Mouse (Mus musculus) neural tube, embryonic 10.5 days (tissue): ENCODE results near the gene Ebf1.

ENCODE experiments used
- DNase-seq: peaks from one replicate; pipeline ENCODE4 v3.0.0-alpha.2; 2017; ENCODE audit warnings: low spot score; ENCODE audit errors: extremely low spot score

Ebf1 gene

DNA sequence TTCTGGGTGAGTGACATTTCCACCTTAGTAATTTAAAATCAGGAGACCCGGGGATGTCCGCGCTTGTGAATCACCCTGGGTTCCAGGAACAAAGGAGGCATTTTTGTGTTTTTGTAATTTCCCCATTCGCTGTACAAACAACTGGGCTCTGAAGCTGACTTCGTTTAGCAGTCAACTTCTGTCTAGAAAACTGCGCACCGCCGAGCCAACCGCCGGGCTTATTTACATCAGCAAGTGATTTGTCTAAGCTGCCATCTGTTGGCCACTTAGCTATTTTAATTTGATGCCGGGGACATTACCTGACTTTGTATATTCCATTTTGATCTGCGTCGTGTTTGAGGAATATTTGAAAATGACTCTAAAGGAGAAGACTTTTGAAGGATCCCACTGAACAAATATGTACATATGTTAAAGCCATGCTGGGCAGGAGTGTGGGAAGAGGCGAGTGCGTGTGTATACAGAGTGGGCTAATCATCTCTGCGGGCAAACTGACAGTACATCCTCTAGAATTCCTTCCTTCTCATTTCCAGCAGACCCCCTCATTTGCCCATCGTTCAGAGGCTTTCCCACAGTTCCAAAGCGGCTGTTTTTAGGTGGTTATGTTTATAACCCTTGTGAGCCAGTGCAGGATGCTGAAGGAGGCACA is 216.4 kb downstream of the Ebf1 start:
- DNase-seq: peak; percentile 39

DNA sequence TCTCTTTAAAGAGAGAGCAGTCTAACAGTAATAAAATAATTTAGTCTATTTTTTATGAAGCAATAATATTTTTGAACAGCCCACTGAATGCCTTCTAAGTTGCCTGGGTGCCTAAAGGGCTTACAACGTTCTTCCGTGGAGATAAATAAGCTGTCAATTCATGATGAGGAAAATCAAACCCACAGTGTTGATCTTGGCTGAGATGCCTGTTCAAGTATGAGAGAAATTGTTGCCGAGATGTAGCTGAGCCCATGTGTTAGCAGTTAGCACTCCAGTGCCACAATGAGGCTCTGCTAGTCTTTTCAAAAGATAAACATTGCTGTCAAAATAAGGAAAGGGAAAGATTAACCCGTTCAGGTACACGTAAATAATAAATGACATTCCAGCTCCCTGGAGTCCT is 218.0 kb downstream of the Ebf1 start:
- DNase-seq: no peak

- no peak for DNase-seq
Observed at GRCm38 (mm10) chr11:44837592-44837991, 220.5 kb downstream of the Ebf1 start.

DNA sequence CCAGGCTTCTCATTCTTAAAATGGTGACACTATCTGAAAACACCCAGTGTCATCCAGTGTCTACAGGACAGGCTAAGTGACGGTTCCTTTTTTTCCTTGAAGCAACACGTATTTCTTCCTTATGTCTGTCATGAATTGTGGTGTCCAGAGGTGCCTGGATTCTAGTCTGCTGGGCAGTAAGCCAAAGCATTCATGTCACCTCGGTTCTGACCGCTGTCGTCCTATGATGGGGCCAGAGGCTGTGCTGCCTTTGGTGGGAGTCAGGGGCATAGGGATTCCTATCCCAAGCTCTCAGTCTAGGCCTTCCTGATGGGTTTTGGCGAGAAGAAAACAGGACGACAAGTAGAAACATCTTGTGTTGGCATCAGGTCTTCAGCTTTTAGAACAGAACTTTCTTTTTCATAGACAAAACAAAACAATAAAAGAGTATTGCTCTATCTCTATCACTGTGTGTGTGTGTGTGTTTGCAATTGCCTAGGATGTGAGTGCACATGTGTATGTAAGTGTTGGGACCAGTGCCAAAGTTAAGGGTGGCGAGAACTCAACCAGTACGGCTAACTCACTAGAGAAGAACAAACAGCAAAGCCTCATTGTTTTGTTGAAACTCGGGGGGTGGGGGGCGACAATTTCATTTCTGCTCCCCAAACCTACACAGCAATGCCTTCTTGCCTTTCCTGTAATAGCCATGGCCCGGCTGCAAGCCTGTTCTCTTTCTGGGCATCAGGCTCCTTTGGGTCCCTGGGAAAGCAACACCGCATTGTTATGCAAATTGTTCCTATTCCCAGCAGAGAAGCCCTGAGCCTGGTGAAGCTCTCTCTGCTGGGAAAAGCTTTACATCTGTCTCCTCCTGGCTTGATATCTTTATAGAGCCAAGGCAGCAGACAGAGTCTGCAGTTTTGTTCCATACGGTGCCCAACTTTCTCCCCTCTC is 224.3 kb downstream of the Ebf1 start:
- no peak for DNase-seq

GRCm38 (mm10) chr11:44851874-44852273 is 234.8 kb downstream of the Ebf1 start:
- no peak for DNase-seq

DNA sequence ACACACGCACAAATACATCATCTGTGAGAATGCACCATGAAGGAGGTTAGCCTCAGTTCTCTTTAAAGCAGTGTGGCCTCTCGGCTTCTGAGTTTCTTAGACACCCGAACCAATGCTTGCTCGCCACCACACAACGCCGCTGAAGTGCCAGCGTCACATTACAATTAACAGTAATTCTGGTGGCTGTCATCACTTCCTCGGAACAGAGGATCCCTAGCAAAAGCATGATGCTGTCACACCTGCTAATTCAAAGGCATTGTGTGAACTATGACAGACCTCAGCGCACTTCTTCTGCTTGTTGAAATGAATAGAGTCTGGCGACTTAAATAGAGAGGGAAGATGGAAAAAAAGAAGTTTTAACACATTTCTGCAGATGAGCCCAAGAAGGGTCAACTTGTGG is 235.8 kb downstream of the Ebf1 start:
- DNase-seq: no peak

DNA sequence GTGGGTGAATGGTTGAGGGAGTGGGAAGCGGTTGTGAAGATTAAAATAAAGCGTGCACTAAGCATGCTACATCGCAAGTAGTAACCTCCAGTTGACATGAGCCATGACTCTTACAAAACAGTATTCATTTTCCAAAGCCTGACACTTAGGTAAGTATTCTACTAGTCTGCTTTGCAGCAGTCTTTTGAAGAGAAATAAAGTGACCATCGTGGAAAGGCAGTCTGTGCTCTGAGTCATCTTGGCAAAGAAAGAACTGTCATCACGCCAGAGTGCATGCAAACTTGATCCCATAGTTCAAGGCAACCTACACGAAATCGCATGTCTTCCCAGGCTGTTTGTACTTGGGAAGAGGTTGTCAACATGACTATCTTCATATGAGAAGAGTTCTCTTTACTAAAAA is 237.4 kb downstream of the Ebf1 start:
- no peak for DNase-seq

GRCm38 (mm10) chr11:44861108-44861507 is 244.0 kb downstream of the Ebf1 start:
- no peak for DNase-seq

GRCm38 (mm10) chr11:44863910-44864309 is 246.8 kb downstream of the Ebf1 start:
- no peak for DNase-seq

DNA sequence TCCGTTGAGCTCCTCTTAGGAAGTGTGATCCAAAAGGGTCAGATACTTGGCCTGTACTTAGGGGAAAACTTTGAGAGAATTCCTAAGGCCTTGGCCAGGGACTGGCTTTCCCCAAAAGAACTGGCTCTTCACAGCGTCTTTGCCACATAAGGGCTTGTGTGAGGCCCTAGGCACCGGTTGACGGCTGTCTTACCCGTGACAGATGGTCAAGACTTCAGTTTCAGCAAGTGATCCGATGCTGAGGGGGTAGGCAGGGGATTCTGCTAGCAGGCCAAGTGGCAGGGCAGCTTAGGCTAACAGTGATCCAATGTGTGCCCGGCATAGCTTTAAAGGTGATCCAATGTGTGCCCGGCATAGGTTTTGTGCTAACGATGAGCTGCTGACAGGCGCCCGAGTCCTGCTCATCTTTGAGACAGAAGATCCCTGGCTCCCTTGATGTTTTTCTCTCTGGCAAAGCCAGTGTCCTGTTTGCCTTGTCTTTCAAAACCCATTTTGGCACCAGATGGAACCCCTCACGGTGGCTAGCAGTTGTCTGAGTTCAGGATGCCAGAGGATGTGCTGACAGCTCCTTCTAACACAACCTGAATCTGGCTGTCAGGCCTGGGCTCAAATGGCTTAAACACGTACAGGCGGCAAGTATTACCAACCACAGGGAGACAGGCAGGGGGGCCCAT is 249.5 kb downstream of the Ebf1 start:
- DNase-seq: no peak

DNA sequence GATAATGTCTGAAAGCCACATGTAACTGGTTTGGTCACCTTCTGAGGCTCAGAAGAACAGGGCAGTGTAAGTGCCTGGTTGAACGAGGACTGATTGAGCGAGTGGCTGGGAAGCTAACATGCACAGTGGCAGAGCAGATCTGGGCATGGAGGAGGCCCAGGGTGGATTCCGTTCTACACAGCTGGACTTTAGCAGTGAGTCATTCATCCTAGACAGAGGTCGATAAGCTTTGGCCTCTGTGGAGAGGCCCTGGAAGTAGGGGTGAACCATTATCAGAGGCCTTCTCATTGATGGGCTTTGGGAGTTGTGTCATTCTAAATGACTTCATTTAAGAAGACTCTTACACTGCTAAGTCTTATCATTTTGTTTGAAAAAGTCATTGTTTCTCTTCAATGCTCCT is 250.3 kb downstream of the Ebf1 start:
- no peak for DNase-seq

DNA sequence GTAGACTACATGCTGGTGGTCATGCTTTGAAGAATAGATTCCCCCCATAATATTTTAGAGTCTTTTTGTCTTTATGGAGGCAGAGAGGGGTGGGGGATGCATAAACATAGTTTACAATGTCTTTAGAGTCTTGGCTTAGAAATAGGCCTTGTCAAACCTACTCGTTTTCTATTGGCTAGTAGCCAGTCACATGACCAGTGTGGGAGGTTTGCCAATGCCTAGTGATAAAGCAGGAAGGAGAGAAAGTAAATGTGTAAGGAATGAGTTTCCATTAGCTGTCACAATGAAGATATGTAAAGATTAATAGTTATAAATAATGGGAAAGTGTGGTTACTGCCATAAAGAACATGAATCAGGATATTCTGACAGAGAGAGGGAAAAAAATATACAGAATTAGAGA is 256.8 kb downstream of the Ebf1 start:
- DNase-seq: no peak

GRCm38 (mm10) chr11:44875171-44875570 is 258.1 kb downstream of the Ebf1 start:
- DNase-seq: no peak

DNA sequence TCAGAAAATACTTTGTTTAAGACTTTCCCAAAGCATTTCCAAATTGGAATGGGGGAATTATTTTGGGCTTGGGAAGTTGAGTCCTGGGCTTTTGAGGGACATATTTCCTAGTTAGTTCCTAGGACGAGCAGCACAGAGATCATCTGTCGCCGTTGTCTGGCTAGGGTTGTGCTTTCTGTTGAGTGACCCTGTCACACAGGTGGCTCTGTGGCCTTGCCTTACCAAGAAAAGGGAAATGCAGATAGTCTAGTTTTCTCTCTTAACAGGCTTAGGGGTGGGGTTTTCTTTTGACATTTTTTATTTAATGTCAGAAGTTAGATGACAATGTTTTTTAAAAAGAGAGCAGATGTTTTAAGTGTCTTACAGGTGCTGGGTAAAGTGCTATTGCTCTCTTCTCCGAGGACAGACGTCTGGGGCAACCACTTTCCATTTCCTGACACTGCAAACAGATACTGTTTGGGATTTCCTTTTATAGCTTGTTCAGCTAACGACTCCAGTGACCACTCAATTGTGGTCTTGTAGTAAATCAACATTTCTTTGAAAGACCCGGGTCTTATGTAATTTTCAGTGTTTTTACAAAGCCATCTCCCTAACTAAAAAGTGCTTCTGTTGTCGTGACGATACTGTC is 264.1 kb downstream of the Ebf1 start:
- DNase-seq: no peak

DNA sequence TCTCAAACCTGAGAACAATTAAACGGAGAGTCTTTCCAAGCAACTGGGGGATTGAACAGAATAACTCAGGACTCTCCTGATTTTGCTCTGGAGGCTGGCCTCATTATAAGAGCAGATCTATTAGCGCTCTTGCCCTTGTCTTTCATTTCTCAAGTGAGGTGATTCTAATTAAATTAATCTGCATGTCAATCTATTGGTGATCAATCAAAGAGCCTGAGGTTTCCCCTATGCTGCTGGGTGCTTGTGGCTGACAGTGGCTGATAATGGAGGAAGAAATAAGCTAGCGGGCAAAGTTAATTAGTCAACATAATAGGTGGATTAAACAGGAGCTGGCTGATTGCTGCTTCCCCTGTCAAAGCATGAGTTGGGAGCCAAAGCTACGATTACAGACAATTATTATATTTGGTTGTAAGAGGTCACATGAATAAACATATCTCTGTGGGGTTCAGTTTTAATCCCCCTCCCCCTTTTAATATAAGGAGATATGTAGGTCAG is 265.4 kb downstream of the Ebf1 start:
- no peak for DNase-seq

- no peak for DNase-seq
Observed at GRCm38 (mm10) chr11:44884337-44884736, 267.2 kb downstream of the Ebf1 start.

DNA sequence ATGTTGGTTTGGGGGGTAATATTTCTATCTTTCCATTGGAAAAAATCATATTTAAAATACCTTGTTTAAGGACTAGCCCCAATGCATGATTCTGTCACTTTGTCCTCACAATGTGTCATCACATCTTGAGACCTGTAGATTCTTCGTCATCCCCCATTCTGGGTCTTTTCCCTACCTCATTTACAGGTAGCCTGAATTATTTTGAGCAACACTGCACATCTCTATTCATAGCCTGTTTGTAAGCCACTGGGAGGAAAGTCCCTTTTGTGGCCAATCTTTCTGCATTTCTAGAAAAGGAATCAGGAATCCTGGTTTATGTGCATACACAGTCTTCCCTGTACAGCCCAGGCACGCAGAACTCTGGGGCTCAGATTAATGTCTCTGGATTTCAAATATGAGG is 269.8 kb downstream of the Ebf1 start:
- DNase-seq: no peak

DNA sequence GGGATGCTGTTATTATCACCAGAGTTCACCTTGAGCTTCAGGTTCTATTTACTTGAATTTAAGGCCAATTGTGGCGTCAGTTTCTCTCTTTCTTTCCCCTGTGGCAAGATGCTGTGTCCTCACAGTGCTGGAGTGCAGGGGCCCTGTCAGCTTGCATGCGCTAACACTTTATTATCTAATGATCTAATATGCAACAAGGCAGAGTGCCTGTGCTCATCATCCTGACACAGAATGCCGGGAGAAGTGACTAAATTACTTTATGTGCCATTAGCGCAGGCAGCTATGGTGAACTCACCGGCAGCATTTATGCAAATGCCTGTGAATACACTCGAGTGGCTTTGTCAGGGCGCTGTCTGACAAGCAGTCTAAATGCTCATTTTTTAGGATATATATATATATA is 270.6 kb downstream of the Ebf1 start:
- DNase-seq: no peak

DNA sequence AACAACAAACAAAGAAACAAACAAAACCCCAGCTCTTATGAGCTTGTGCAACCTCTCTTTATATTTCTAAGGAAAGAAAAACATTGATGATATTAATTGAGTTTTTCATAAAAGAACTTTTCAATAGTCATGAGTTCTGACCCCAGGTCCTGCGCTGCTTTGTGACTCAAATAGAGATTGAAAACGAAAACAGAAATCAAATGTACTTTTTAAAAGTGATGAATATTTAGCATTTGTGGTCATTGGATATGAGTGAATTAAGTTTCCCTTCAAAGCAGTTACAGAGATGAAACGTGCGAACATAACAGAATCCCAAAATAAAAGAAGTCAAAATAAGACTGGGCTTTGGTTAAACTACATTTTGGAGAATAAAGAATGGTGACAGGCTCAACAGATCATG is 271.3 kb downstream of the Ebf1 start:
- no peak for DNase-seq

DNA sequence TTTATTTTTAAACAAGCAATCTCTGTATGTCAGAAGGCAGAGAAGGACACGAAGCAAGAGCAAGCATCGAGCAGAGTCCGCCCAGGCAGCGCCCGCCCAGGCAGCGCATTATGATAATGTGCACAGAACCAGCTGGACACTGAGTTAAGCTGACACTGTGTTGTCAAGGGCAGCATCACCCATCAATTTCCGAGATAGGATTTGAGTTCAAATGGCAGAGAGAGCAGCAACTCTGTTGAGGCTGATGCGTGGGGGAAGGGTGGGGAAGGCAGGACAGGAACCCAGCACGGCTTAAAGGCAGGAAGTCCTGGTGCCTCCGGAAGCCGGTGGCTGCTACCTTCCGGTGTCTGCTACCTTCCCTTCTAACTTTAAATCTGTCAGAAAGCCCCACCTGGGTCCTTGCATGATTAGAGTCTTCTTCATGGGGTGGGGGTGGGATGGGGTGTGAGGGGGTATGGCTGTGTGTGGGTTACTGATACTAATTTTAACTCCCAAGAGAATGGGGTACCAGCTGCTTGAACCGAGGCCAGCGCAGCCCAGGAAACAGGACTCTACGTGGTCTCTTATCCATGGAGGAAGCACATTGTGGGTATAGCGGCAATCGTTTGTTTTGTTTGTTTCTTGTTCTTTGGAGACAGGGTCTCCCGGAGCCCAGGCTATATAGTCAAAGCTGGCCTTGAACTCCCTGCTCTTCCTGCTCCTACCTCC is 275.9 kb downstream of the Ebf1 start:
- DNase-seq: peak; percentile 24

- no peak for DNase-seq
Observed at GRCm38 (mm10) chr11:44893986-44894385, 276.9 kb downstream of the Ebf1 start.
